Mouse (Mus musculus) liver, postnatal 0 days (tissue): Measurements from ENCODE around the gene Sept8. TPM values are rescaled to one million over a fixed set of nuclear protein-coding genes. Genes with fewer than 3 reads are reported as not detected.
A peak's percentile ranks its signal among the peaks of the same experiment; 100 is the strongest.
"Not testable (repeated sequence)": the region's sequence is repeated elsewhere in the genome, so short reads cannot be mapped to it uniquely, and the experiment has no call there.

Source experiments
- ATAC-seq: fragments of 200-750 bp; cut with Nextera tagmentation; 2 replicates; pipeline ENCODE4 v1.8.0; 2017; ENCODE audit warnings: mild to moderate bottlenecking, moderate library complexity
- DNase-seq: peaks from one replicate; pipeline ENCODE4 v3.0.0-alpha.2; 2016
- H3K27ac ChIP-seq: fragments of 300-500 bp; sonication (generic); 2 replicates; pipeline ENCODE4 v1.5.1; 2014; ENCODE audit warnings: antibody characterized with exemption, moderate library complexity, mild to moderate bottlenecking, low read depth
- H3K27me3 ChIP-seq: fragments of 300-500 bp; sonication (generic); 2 replicates; pipeline ENCODE4 v1.6.1; 2014; ENCODE audit warnings: low read length, control low read depth, mixed read lengths; ENCODE audit not compliant: insufficient read depth
- H3K36me3 ChIP-seq: fragments of 300-500 bp; sonication (generic); replicated peaks from 2 replicates; pipeline ENCODE4 v1.6.1; 2014; ENCODE audit warnings: mild to moderate bottlenecking, control low read depth, low read length, moderate library complexity, mixed read lengths; ENCODE audit not compliant: insufficient read depth
- H3K4me1 ChIP-seq: fragments of 300-500 bp; sonication (generic); 2 replicates; pipeline ENCODE4 v1.6.1; 2014; ENCODE audit warnings: antibody characterized with exemption, mild to moderate bottlenecking, control low read depth; ENCODE audit not compliant: insufficient read depth
- H3K4me2 ChIP-seq: fragments of 300-500 bp; sonication (generic); 2 replicates; pipeline ENCODE4 v1.6.1; 2014; ENCODE audit warnings: low read depth, mild to moderate bottlenecking, low read length, moderate library complexity, mixed read lengths
- H3K4me3 ChIP-seq: fragments of 300-500 bp; sonication (generic); 2 replicates; pipeline ENCODE4 v1.5.1; 2014; ENCODE audit warnings: low read depth, low read length
- H3K9ac ChIP-seq: fragments of 300-500 bp; sonication (generic); replicated peaks from 2 replicates; pipeline ENCODE4 v1.6.1; 2014; ENCODE audit warnings: mild to moderate bottlenecking, moderate library complexity
- H3K9me3 ChIP-seq: fragments of 300-500 bp; sonication (generic); 2 replicates; pipeline ENCODE4 v1.6.1; 2016; ENCODE audit warnings: mild to moderate bottlenecking, control low read depth, low read length, mixed read lengths
- CTCF ChIP-seq: sonication (generic); IDR thresholded peaks from 2 replicates; pipeline ENCODE4 v1.5.1; 2016; ENCODE audit warnings: antibody characterized with exemption, low read depth
- EP300 ChIP-seq: IDR thresholded peaks from 2 replicates; pipeline ENCODE4 v1.6.1; 2016; ENCODE audit warnings: antibody characterized with exemption, low read depth, mild to moderate bottlenecking
- WGBS: fragments of 180-500 bp; shearing (Covaris S2); extraction: QIAGEN DNeasy Blood & Tissue Kit; methylation state at CpG from one replicate; pipeline ENCODE4 v1.1.7; 2014; ENCODE audit not compliant: insufficient replicate concordance; 5-methylcytosine and 5-hydroxymethylcytosine counted together
- polyA plus RNA-seq: library from polyadenylated mRNA; unstranded; fragments of >200 nt; fragmentation: Nextera tagmentation; extraction: Ambion mirVana; gene quantifications from 2 replicates; pipeline ENCODE4 v1.2.1, GENCODE M21; 2015

The Sept8 gene
- polyA plus RNA-seq, 1 experiment from 2014 or later: 7.2 TPM

GRCm38 (mm10) chr11:53551754-53552153 lies 32.7 kb downstream of the Sept8 start:
- peak; percentile 56 for TF ChIP-seq CTCF
- no peak for TF ChIP-seq EP300
- Histone ChIP-seq H3K9ac (no peak overlapping the region), H3K27ac (no peak overlapping the region), H3K4me3 (no peak overlapping the region), H3K9me3 (peaks cover 3% of the 10 kb centered on the region; the same call in 1 of the 2 replicates), H3K36me3 (no peaks in the 10 kb centered on the region), H3K4me2 (no peak overlapping the region), H3K27me3 (no peaks in the 10 kb centered on the region), H3K4me1 (peaks cover 3% of the 10 kb centered on the region; the same call in 1 of the 2 replicates)
- ATAC-seq (no peak), DNase-seq (no peak)
- 75% methylated on average over 12 of the region's 12 CpGs for WGBS

- H3K4me1 ChIP-seq, H3K27ac ChIP-seq, H3K27me3 ChIP-seq, H3K9me3 ChIP-seq, DNase-seq, H3K9ac ChIP-seq, H3K4me3 ChIP-seq, H3K36me3 ChIP-seq, ATAC-seq, H3K4me2 ChIP-seq: not testable (repeated sequence)
- WGBS: 97% methylated on average over 5 of the region's 20 CpGs
Measured at GRCm38 (mm10) chr11:53556529-53556928, 37.5 kb downstream of the Sept8 start.

- ATAC-seq: not testable (repeated sequence)
Measured at GRCm38 (mm10) chr11:53557992-53558391, 38.9 kb downstream of the Sept8 start.

GRCm38 (mm10) chr11:53559980-53560379 lies 40.9 kb downstream of the Sept8 start:
- not testable (repeated sequence) for H3K9ac ChIP-seq, ATAC-seq, H3K4me3 ChIP-seq, H3K27ac ChIP-seq, H3K27me3 ChIP-seq, DNase-seq, H3K4me1 ChIP-seq, H3K36me3 ChIP-seq, H3K9me3 ChIP-seq, H3K4me2 ChIP-seq
- WGBS: 61% methylated on average over 1 of the region's 3 CpGs

More at GRCm38 (mm10) chr11:53557992-53558391, 38.9 kb downstream of the Sept8 start:
- H3K9me3 ChIP-seq, H3K27me3 ChIP-seq, H3K4me2 ChIP-seq, H3K36me3 ChIP-seq, H3K4me1 ChIP-seq, H3K4me3 ChIP-seq, DNase-seq, H3K9ac ChIP-seq, H3K27ac ChIP-seq: not testable (repeated sequence)
- WGBS: 86% methylated on average over 1 of the region's 3 CpGs

GRCm38 (mm10) chr11:53561986-53562385 lies 42.9 kb downstream of the Sept8 start:
- Histone ChIP-seq H3K27me3 (no peaks in the 10 kb centered on the region), H3K9ac (no peak overlapping the region), H3K4me1 (peaks cover 4% of the 10 kb centered on the region), H3K4me3 (no peak overlapping the region), H3K27ac (no peak overlapping the region), H3K4me2 (no peak overlapping the region), H3K9me3 (no peaks in the 10 kb centered on the region), H3K36me3 (no peaks in the 10 kb centered on the region)
- no peak for TF ChIP-seq CTCF
- TF ChIP-seq EP300: no peak
- WGBS: 48% methylated on average over 2 of the region's 2 CpGs
- DNase-seq (no peak), ATAC-seq (no peak)

GRCm38 (mm10) chr11:53566646-53567045 lies 47.6 kb downstream of the Sept8 start:
- TF ChIP-seq EP300: no peak
- TF ChIP-seq CTCF: no peak
- Histone ChIP-seq H3K9ac (no peak overlapping the region; the same call in 1 of the 2 replicates), H3K4me3 (peak overlapping the region; percentile 66), H3K4me2 (peak overlapping the region; percentile 93), H3K9me3 (no peaks in the 10 kb centered on the region), H3K36me3 (no peaks in the 10 kb centered on the region), H3K27ac (no peak overlapping the region), H3K27me3 (no peaks in the 10 kb centered on the region), H3K4me1 (peaks cover 9% of the 10 kb centered on the region)
- ATAC-seq (no peak), DNase-seq (no peak)
- 83% methylated on average over 4 of the region's 4 CpGs for WGBS
